Mouse (Mus musculus): ENCODE measurements around the gene Gatad1. TPM values are rescaled to one million over a fixed set of nuclear protein-coding genes. Genes with fewer than 3 reads are reported as not detected.
"Not testable (repeated sequence)": the region's sequence is repeated elsewhere in the genome, so short reads cannot be mapped to it uniquely, and the experiment has no call there.

The Gatad1 gene
- total RNA-seq, 2 experiments from 2014 or later: 154 to 167 TPM

GRCm38 (mm10) chr5:3644621-3645020 is 12.4 kb downstream of the Gatad1 start:
- DNase-seq (ENCODE audit: low spot score in 2 of 2): no peak

GRCm38 (mm10) chr5:3635286-3635685 is 21.7 kb downstream of the Gatad1 start:
- DNase-seq (ENCODE audit: low spot score in 2 of 2): no peak

- DNase-seq (ENCODE audit: low spot score in 2 of 2): no peak
Measured at GRCm38 (mm10) chr5:3633951-3634350, 23.0 kb downstream of the Gatad1 start.

- no peak for DNase-seq (ENCODE audit: low spot score in 2 of 2)
Measured at GRCm38 (mm10) chr5:3633315-3633714, 23.7 kb downstream of the Gatad1 start.

GRCm38 (mm10) chr5:3632285-3632684 is 24.7 kb downstream of the Gatad1 start:
- DNase-seq (ENCODE audit: low spot score in 2 of 2): no peak

- DNase-seq (ENCODE audit: low spot score in 2 of 2): no peak
Measured at GRCm38 (mm10) chr5:3631512-3632271, 25.3 kb downstream of the Gatad1 start.

GRCm38 (mm10) chr5:3630055-3630454 is 26.9 kb downstream of the Gatad1 start:
- DNase-seq (ENCODE audit: low spot score in 2 of 2): no peak

GRCm38 (mm10) chr5:3620486-3620885 is 36.5 kb downstream of the Gatad1 start:
- no peak for DNase-seq (ENCODE audit: low spot score in 2 of 2)

- not testable (repeated sequence) for DNase-seq (ENCODE audit: low spot score in 2 of 2)
Measured at GRCm38 (mm10) chr5:3611835-3612234, 45.1 kb downstream of the Gatad1 start.

GRCm38 (mm10) chr5:3609241-3609640 is 47.7 kb downstream of the Gatad1 start:
- no peak for DNase-seq (ENCODE audit: low spot score in 2 of 2)

- DNase-seq (ENCODE audit: low spot score in 2 of 2): no peak
Measured at GRCm38 (mm10) chr5:3607114-3607513, 49.9 kb downstream of the Gatad1 start.

GRCm38 (mm10) chr5:3600790-3601189 is 56.2 kb downstream of the Gatad1 start:
- no peak for DNase-seq (ENCODE audit: low spot score in 2 of 2)

GRCm38 (mm10) chr5:3600298-3600697 is 56.7 kb downstream of the Gatad1 start:
- DNase-seq (ENCODE audit: low spot score in 2 of 2): no peak

- DNase-seq (ENCODE audit: low spot score in 2 of 2): no peak
Measured at GRCm38 (mm10) chr5:3598766-3599165, 58.2 kb downstream of the Gatad1 start.

GRCm38 (mm10) chr5:3597171-3597570 is 59.8 kb downstream of the Gatad1 start:
- DNase-seq (ENCODE audit: low spot score in 2 of 2): no peak

GRCm38 (mm10) chr5:3596399-3596766 is 60.6 kb downstream of the Gatad1 start, which contains the start of gene Rbm48:
Rbm48 (minus strand) TSS chr5:3596585.
- DNase-seq (ENCODE audit: low spot score in 2 of 2): peak; percentile 71 to 76

GRCm38 (mm10) chr5:3595693-3596398 is 61.1 kb downstream of the Gatad1 start, which contains the start of gene Pex1:
Pex1 (plus strand) TSS chr5:3596066.
- DNase-seq (ENCODE audit: low spot score in 2 of 2): peak; percentile 85 to 88

Small RNA genes lying within 50 kb of the gene (microRNA-seq; reads per million reads assigned to microRNA genes)
- gene Gm22926 (ENCODE audit: borderline number of aligned reads in 2 of 2) (0 reads per million in 2 experiments), gene Gm26238 (ENCODE audit: borderline number of aligned reads in 2 of 2) (0 reads per million in 2 experiments)

Other genes with a start within 250 kb of the Gatad1 start
- gene Fam133b, start 113.4 kb downstream of the Gatad1 start, total RNA-seq (2021): 10 to 100 TPM; 28.2 to 30.8 TPM
- gene 1700109H08Rik, start 85.6 kb downstream of the Gatad1 start, total RNA-seq (2021): 1 to 10 TPM; 2.7 to 3.3 TPM
- 10 to 100 TPM; 19.3 to 32.2 TPM for gene Pex1, start 61.1 kb downstream of the Gatad1 start, total RNA-seq (2021)
- 10 to 100 TPM in 1 of 2 experiments, 1 to 10 TPM in 1; 7.6 to 10.8 TPM for gene Rbm48, start 60.6 kb downstream of the Gatad1 start, total RNA-seq (2021)
- not detected for gene Tmbim7, start 6.0 kb downstream of the Gatad1 start, total RNA-seq (2021)
- 10 to 100 TPM; 53.7 to 84.6 TPM for gene Ankib1, start 145.7 kb upstream of the Gatad1 start, total RNA-seq (2021)
- 10 to 100 TPM; 43.7 to 52.4 TPM for gene Krit1, start 146.0 kb upstream of the Gatad1 start, total RNA-seq (2021)
- gene Lrrd1, start 188.0 kb upstream of the Gatad1 start, total RNA-seq (2021): not detected
- gene Mterf1a, start 236.7 kb upstream of the Gatad1 start, total RNA-seq (2021): 1 to 10 TPM; 7.8 to 8.2 TPM